Mouse (Mus musculus): ENCODE measurements at regions not wholly inside any gene's neighbourhood (a gene's known extent, or its start where the extent isn't known, plus 50 kb on each side); places are given as distances from the start of the nearest gene placed in this dataset.

- DNase-seq, result peak in 1 of 2 experiments; percentile 20
These were observed 131.8 kb downstream of the Pja1 start for GRCm38 (mm10) chrX:99339081-99339876.

- peak in 1 of 2 experiments; percentile 30 for DNase-seq
These were observed 134.2 kb downstream of the Pja1 start for GRCm38 (mm10) chrX:99336616-99337553.

GRCm38 (mm10) chrX:99335886-99336589, 135.0 kb downstream of the Pja1 start:
- DNase-seq, result no peak

- DNase-seq, result no peak
These were observed 138.7 kb downstream of the Pja1 start for GRCm38 (mm10) chrX:99332457-99332770.

- DNase-seq, result no peak
These were observed 139.2 kb downstream of the Pja1 start for GRCm38 (mm10) chrX:99331764-99332456.

- DNase-seq, result no peak
These were observed 140.7 kb downstream of the Pja1 start for GRCm38 (mm10) chrX:99330386-99330785.

DNA sequence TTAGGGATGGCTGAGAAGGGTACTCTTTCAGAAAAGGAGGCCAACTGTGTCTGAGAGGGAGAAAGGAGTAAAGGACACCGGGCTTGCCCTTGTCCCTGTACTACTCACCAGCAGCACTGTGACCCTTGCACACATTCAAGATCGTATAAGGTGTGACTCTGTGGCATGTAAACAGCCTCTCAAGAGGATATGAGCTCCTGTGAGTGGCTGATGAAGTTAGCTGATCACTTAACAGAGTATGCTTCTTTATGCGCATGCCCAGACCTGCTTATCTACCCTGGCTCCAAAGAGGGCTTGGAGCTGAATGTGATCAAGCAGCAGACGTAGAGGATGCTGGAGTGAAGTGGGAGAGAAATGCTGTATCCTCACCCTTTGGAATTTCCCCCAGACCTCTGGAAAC, 142.5 kb downstream of the Pja1 start:
- no peak for DNase-seq

DNA sequence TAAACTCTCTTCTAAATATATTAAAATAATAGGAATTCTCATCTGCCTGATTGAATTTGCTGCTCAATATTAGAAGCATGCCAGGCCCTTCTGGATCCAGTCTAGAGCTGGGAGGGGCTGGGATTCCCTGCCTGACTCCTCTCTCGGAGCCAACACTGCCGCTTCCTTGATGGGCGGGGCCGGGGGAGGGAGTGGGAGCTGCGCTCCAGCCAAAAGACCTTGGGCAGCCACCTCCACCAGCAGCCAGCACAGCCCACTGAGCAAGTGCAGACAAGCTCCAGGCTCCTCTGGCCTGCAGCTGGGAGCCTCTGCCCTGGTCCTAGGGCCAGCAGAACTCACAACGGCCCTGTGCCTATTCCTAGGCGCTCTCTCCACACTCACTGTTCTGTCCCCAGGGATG, 144.9 kb downstream of the Pja1 start:
- peak; percentile 67 to 71 for DNase-seq

GRCm38 (mm10) chrX:99325460-99325859, 145.6 kb downstream of the Pja1 start:
- peak; percentile 42 to 55 for DNase-seq

DNA sequence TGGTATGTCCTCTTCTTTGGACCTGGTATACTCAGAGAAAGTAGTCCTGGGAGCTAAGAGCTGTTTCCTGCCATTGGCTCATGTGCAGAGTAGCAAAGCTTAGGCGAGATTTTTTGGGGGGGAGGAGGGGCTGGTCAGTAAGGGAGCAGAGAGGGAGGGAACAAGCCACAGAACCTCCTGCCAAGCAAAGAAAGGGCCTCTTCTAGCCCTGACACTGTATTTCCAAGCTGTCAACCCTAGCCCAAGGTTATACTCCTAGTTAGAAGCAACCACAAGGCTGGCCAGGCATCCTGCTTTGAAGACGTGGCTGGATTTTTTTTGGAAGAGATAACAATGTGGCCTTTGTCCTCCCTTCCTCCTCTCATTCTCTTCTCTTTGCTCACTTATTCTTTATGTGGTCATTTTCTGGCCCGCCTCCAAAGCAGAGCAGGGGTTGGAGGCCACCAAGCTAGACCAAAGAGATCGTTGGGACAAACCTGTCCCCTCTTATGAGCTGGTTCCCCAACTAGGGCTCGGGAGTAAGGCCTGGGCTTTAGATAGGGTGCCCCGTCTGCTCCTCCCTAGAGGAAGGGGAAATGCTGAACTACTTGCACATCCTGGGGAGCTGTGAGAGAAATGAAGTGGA, 146.4 kb downstream of the Pja1 start:
- DNase-seq, result peak in 1 of 2 experiments; percentile 43

DNA sequence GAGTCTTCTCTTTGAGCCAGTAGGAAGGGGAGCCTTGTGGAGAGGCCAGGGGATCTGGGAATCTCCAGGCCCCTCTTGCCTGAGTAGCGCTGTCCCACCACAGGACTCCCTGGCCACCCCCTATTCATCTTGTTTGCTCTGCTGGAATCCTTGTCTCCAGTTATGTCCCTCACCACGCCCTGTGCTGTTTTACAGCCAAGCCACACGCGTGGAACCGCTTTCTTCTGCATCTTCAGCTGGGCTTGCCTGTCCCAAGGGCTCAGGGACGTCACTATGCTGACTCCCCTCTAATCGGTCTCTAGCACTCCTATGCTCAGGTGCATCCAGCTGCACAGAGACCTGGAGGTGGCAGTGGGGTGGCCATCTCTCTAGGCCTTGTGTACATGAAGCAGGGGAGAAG, 151.3 kb downstream of the Pja1 start:
- DNase-seq, result peak in 1 of 2 experiments; percentile 33

- peak; percentile 30 to 50 for DNase-seq
These were observed 151.9 kb downstream of the Pja1 start for GRCm38 (mm10) chrX:99319163-99319562.

DNA sequence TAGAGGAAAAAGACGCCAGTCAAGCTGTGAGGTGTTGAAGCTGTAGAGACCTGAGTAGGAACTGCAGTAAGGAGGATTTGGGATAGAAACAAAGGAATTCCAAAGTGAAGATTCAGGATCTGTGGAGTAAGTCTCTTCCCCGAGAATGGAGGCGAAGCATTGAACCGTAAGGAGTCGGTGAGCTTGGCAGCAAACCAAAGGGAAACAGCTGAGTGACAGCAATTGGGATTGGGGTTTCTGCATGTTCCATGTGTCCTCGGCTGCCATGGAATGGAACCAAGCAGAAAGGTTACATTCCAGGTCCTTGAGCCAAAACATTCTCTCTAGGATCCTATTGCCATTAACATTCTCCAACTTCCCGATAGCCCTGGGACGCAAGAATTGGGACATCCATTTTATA, 152.9 kb downstream of the Pja1 start:
- peak; percentile 51 to 64 for DNase-seq

- no peak for DNase-seq
These were observed 153.3 kb downstream of the Pja1 start for GRCm38 (mm10) chrX:99317736-99318135.

- DNase-seq, result peak; percentile 48 to 62
These were observed 154.5 kb downstream of the Pja1 start for GRCm38 (mm10) chrX:99316410-99317056.

- DNase-seq, result no peak
These were observed 163.2 kb downstream of the Efnb1 start for GRCm38 (mm10) chrX:99299110-99299509.

DNA sequence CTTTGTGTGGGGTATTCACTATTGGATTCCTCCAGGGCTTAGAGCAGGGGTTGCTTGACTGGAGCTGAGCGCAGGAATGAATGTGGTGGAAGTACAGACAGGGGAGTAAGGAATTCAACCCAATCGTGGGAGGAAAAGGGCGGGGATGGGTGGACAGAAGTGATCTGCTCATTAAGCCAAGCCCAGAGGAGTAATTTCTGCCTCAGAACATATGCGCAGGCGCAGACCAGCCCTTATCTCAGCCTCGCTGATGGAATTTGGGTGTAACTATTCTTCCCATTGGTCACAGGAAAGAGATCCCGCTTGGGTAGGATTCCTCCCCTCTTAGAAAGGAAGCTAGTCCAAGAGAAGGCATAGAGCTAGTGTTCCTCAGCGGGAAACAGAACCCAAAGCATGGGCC, 158.8 kb downstream of the Efnb1 start:
- DNase-seq, result peak; percentile 71 to 81

- peak in 1 of 2 experiments; percentile 48 for DNase-seq
These were observed 158.0 kb downstream of the Efnb1 start for GRCm38 (mm10) chrX:99293967-99294366.

GRCm38 (mm10) chrX:99292758-99293157, 156.8 kb downstream of the Efnb1 start:
- DNase-seq, result peak; percentile 38 to 42

DNA sequence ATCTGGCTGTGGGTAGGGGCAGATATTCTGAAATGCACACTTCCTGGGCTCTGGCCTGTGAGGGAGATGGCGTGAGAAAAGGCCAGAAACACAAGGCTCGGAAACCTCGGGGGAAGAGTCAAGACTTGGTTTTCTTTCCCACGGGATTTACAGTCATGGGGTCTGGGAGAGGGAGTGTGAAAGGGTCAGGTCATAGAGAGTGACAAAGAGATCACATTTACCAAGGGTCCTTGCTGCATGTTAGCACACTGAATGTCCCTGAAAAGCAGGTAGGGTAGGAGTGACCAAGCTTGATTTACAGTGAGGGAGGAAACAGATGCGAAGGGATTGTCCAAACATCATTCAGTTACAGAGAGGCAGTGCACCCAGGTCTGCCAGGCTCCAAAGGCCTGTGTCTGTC, 156.0 kb downstream of the Efnb1 start:
- no peak for DNase-seq

DNA sequence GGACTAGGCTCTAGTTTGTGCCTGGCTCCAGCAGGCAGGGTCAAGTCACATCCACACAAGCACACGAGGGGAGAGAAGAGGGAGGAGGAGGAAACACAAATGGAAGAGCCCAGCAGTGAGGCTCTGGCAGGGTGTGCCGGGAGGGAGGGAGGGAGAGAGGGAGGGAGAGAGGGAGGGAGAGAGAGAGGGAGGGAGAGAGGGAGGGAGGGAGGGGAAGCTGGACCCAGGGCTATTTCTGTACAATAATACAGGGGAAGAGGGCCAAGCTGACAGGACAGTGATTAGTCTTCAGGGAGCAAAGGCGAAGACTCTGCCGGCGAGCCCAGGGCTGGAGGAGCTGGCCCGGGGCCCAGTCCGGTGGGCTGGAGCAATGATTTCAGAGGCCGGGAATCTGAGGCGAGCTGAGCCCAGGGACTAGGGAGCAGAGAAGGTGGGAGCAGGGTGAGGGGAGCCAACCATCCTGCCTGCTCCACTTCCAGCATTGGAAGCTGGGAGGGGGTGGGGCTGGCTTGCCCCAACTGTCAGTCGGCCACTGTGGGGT, 155.6 kb downstream of the Efnb1 start:
- peak; percentile 78 to 86 for DNase-seq
